Mouse (Mus musculus) kidney, embryonic 14.5 days (tissue): Measurements from ENCODE around the gene Eci3. TPM values are rescaled to one million over a fixed set of nuclear protein-coding genes. Genes with fewer than 3 reads are reported as not detected.
"Not testable (repeated sequence)": the region's sequence is repeated elsewhere in the genome, so short reads cannot be mapped to it uniquely, and the experiment has no call there.

Experiments
- ATAC-seq: fragments of 200-750 bp; cut with Nextera tagmentation; 2 replicates; pipeline ENCODE4 v1.8.0; 2017; ENCODE audit warnings: moderate number of reproducible peaks, mild to moderate bottlenecking, moderate TSS enrichment, moderate library complexity; ENCODE audit not compliant: low FRiP score, low TSS enrichment
- H3K27ac ChIP-seq: fragments of 300-500 bp; sonication (generic); 2 replicates; pipeline ENCODE4 v1.5.1; 2014; ENCODE audit warnings: low read depth, mild to moderate bottlenecking, low read length, moderate library complexity, mixed read lengths
- H3K27me3 ChIP-seq: fragments of 300-500 bp; sonication (generic); 2 replicates; pipeline ENCODE4 v1.6.1; 2014; ENCODE audit warnings: mild to moderate bottlenecking, low read length; ENCODE audit not compliant: control insufficient read depth, insufficient read depth
- H3K36me3 ChIP-seq: fragments of 300-500 bp; sonication (generic); 2 replicates; pipeline ENCODE4 v1.6.1; 2014; ENCODE audit warnings: low read length, mixed read lengths; ENCODE audit not compliant: control insufficient read depth, insufficient read depth
- H3K4me1 ChIP-seq: fragments of 300-500 bp; sonication (generic); 2 replicates; pipeline ENCODE4 v1.6.1; 2014; ENCODE audit warnings: low read length, mixed read lengths; ENCODE audit not compliant: control insufficient read depth, insufficient read depth
- H3K4me2 ChIP-seq: fragments of 300-500 bp; sonication (generic); replicated peaks from 2 replicates; pipeline ENCODE4 v1.6.1; 2014; ENCODE audit warnings: low read depth, mild to moderate bottlenecking, low read length
- H3K4me3 ChIP-seq: fragments of 300-500 bp; sonication (generic); 2 replicates; pipeline ENCODE4 v1.5.1; 2014; ENCODE audit warnings: mild to moderate bottlenecking, low read length
- H3K9ac ChIP-seq: fragments of 300-500 bp; sonication (generic); 2 replicates; pipeline ENCODE4 v1.6.1; 2014; ENCODE audit warnings: low read depth, mild to moderate bottlenecking, low read length, moderate library complexity
- H3K9me3 ChIP-seq: fragments of 300-500 bp; sonication (generic); 2 replicates; pipeline ENCODE4 v1.6.1; 2016; ENCODE audit warnings: low read length; ENCODE audit not compliant: control insufficient read depth
- WGBS: fragments of 180-500 bp; shearing (Covaris S2); extraction: QIAGEN DNeasy Blood & Tissue Kit; methylation state at CpG from one replicate; pipeline ENCODE4 v1.1.7; 2014; 5-methylcytosine and 5-hydroxymethylcytosine counted together
- polyA plus RNA-seq: library from polyadenylated mRNA; unstranded; fragments of >200 nt; fragmentation: Nextera tagmentation; extraction: Ambion mirVana; gene quantifications from 2 replicates; pipeline ENCODE4 v1.2.1, GENCODE M21; 2014

Eci3 gene
- polyA plus RNA-seq, 1 experiment from 2014 or later: 3.1 TPM

GRCm38 (mm10) chr13:34958158-34958557 is 5.5 kb downstream of the Eci3 start:
- 88% methylated on average over 3 of the region's 3 CpGs for WGBS
- ATAC-seq, H3K4me2 ChIP-seq, H3K9ac ChIP-seq, H3K9me3 ChIP-seq, H3K36me3 ChIP-seq, H3K27ac ChIP-seq, H3K27me3 ChIP-seq, H3K4me3 ChIP-seq, H3K4me1 ChIP-seq: not testable (repeated sequence)

GRCm38 (mm10) chr13:34956901-34957300 is 6.7 kb downstream of the Eci3 start:
- no peaks in the 10 kb centered on the region for H3K9me3 ChIP-seq
- no peak for ATAC-seq
- H3K4me3 ChIP-seq: no peak overlapping the region
- H3K9ac ChIP-seq: no peak overlapping the region
- 94% methylated on average over 4 of the region's 4 CpGs for WGBS
- no peaks in the 10 kb centered on the region for H3K36me3 ChIP-seq
- no peak overlapping the region for H3K27ac ChIP-seq
- no peaks in the 10 kb centered on the region for H3K4me1 ChIP-seq
- no peak overlapping the region for H3K4me2 ChIP-seq
- H3K27me3 ChIP-seq: no peaks in the 10 kb centered on the region

- not testable (repeated sequence) for H3K27ac ChIP-seq, H3K9ac ChIP-seq, H3K27me3 ChIP-seq, H3K4me3 ChIP-seq, H3K4me2 ChIP-seq, H3K4me1 ChIP-seq, ATAC-seq, H3K36me3 ChIP-seq, H3K9me3 ChIP-seq
- WGBS: 90% methylated on average over 2 of the region's 2 CpGs
These were observed 12.2 kb downstream of the Eci3 start for GRCm38 (mm10) chr13:34951437-34951836.

GRCm38 (mm10) chr13:34942370-34942769 is 21.2 kb downstream of the Eci3 start:
- H3K9me3 ChIP-seq: no peaks in the 10 kb centered on the region
- no peaks in the 10 kb centered on the region for H3K36me3 ChIP-seq
- no peak overlapping the region for H3K4me3 ChIP-seq
- no peak overlapping the region for H3K27ac ChIP-seq
- H3K4me1 ChIP-seq: no peaks in the 10 kb centered on the region
- no peak overlapping the region for H3K9ac ChIP-seq
- H3K27me3 ChIP-seq: no peaks in the 10 kb centered on the region
- no peak overlapping the region for H3K4me2 ChIP-seq
- no peak for ATAC-seq

- Histone ChIP-seq H3K4me1 (no peaks in the 10 kb centered on the region), H3K9me3 (no peaks in the 10 kb centered on the region), H3K4me3 (no peak overlapping the region), H3K36me3 (no peaks in the 10 kb centered on the region), H3K4me2 (no peak overlapping the region), H3K27ac (no peak overlapping the region), H3K27me3 (no peaks in the 10 kb centered on the region), H3K9ac (no peak overlapping the region)
- WGBS: 78% methylated on average over 10 of the region's 10 CpGs
- ATAC-seq: no peak
These were observed 28.5 kb downstream of the Eci3 start for GRCm38 (mm10) chr13:34934931-34935644.

- ATAC-seq: no peak
- Histone ChIP-seq H3K27ac (no peak within 1 kb of the TSS), H3K27me3 (no peaks in the 10 kb centered on the region), H3K4me1 (no peaks in the 10 kb centered on the region), H3K4me3 (no peak within 1 kb of the TSS), H3K36me3 (no peaks in the 10 kb centered on the region), H3K9me3 (no peaks in the 10 kb centered on the region), H3K9ac (no peak within 1 kb of the TSS), H3K4me2 (no peak within 1 kb of the TSS)
- WGBS: 80% methylated on average over 4 of the region's 4 CpGs
These were observed 39.4 kb downstream of the Eci3 start, which contains the start of the genes Fam217a and 4933417A18Rik for GRCm38 (mm10) chr13:34924210-34924609. Fam217a (minus strand) TSS chr13:34924310. 4933417A18Rik (plus strand) TSS chr13:34924409.

GRCm38 (mm10) chr13:34916520-34917167 is 47.0 kb downstream of the Eci3 start:
- 38% methylated on average over 36 of the region's 37 CpGs for WGBS
- ATAC-seq: peak; percentile 92
- Histone ChIP-seq H3K9ac (peak overlapping the region; percentile 40; the same call in 1 of the 2 replicates), H3K27ac (no peak overlapping the region), H3K36me3 (no peaks in the 10 kb centered on the region), H3K4me3 (peak overlapping the region; percentile 21), H3K9me3 (no peaks in the 10 kb centered on the region), H3K4me1 (0 out of 2 replicates have a peak, but pooled peaks cover 5% of the 10 kb centered on the region), H3K27me3 (no peaks in the 10 kb centered on the region), H3K4me2 (peak overlapping the region; percentile 51)

GRCm38 (mm10) chr13:34914614-34915013 is 49.0 kb downstream of the Eci3 start:
- no peak for ATAC-seq
- H3K9ac ChIP-seq: no peak overlapping the region
- WGBS: 74% methylated on average over 9 of the region's 9 CpGs

More at GRCm38 (mm10) chr13:34914614-34915013, 49.0 kb downstream of the Eci3 start:
- H3K4me2 ChIP-seq: no peak overlapping the region
- 0 out of 2 replicates have a peak, but pooled peaks cover 5% of the 10 kb centered on the region for H3K4me1 ChIP-seq
- no peaks in the 10 kb centered on the region for H3K36me3 ChIP-seq
- H3K9me3 ChIP-seq: no peaks in the 10 kb centered on the region
- H3K4me3 ChIP-seq: no peak overlapping the region
- H3K27ac ChIP-seq: no peak overlapping the region
- no peaks in the 10 kb centered on the region for H3K27me3 ChIP-seq
